Comparison of ENCODE assay signal across 8 mouse cellular contexts in genomic region chr6:115773966-115774413, GRCm38 (mm10). TPM values are rescaled to one million over a fixed set of nuclear protein-coding genes. Genes with fewer than 3 reads are reported as not detected.
DNase-seq lines count a peak whose midpoint lies in the region; ATAC-seq and TF ChIP-seq lines count a peak whose summit lies in the region.

No protein-coding gene starts in this region.

- H3K4me2 ChIP-seq in hindbrain, embryonic 14.5 days (replicated peaks) = peak overlapping the region; percentile 88
- peak overlapping the region; percentile 81 for H3K4me2 ChIP-seq in liver, embryonic 16.5 days (ENCODE audit: low read depth, low read length)

- no peak overlapping the region for H3K27ac ChIP-seq in cerebellum, adult 2 months (ENCODE audit: insufficient read depth, low read length)
- H3K27ac ChIP-seq in embryonic facial prominence, embryonic 10.5 days (replicated peaks) = peak overlapping the region; percentile 98
- H3K27ac ChIP-seq in hindbrain, embryonic 14.5 days = peak overlapping the region; percentile 57; the same call in 1 of the 2 replicates
- H3K27ac ChIP-seq in liver, embryonic 16.5 days (ENCODE audit: low read length) = no peak overlapping the region

- peak overlapping the region; percentile 60 for H3K9ac ChIP-seq in hindbrain, embryonic 14.5 days
- peak overlapping the region; percentile 25; the same call in 1 of the 2 replicates for H3K9ac ChIP-seq in liver, embryonic 16.5 days (ENCODE audit: low read depth, low read length)

- TF ChIP-seq CTCF in cerebellum, adult 2 months (IDR thresholded peaks at IDR 0.05; ENCODE audit: borderline replicate concordance, insufficient read depth, low read depth, low read length) = no peak

- peaks cover 22% of the 10 kb centered on the region for H3K36me3 ChIP-seq in embryonic facial prominence, embryonic 10.5 days (replicated peaks)
- H3K36me3 ChIP-seq in hindbrain, embryonic 14.5 days (replicated peaks; ENCODE audit: control insufficient read depth, insufficient read depth) = no peaks in the 10 kb centered on the region
- H3K36me3 ChIP-seq in liver, embryonic 16.5 days (ENCODE audit: control insufficient read depth, insufficient read depth) = no peaks in the 10 kb centered on the region

- H3K4me1 ChIP-seq in cerebellum, adult 2 months (ENCODE audit: control insufficient read depth, insufficient read depth, low read length) = peaks cover 13% of the 10 kb centered on the region; the same call in 1 of the 2 replicates
- H3K4me1 ChIP-seq in embryonic facial prominence, embryonic 10.5 days = peaks cover 31% of the 10 kb centered on the region
- H3K4me1 ChIP-seq in hindbrain, embryonic 14.5 days (replicated peaks; ENCODE audit: control insufficient read depth, insufficient read depth, low read length) = peaks cover 22% of the 10 kb centered on the region
- H3K4me1 ChIP-seq in liver, embryonic 16.5 days (ENCODE audit: control insufficient read depth, low read depth, low read length) = peaks cover 9% of the 10 kb centered on the region

- ATAC-seq in hindbrain, embryonic 14.5 days (ENCODE audit: low FRiP score) = peak; percentile 74
- peak; percentile 45 for ATAC-seq in liver, embryonic 16.5 days (ENCODE audit: low read depth)

- no peak for TF ChIP-seq POLR2A in cerebellum, adult 2 months (IDR thresholded peaks at IDR 0.05; ENCODE audit: borderline replicate concordance, insufficient read depth, low read length)

- H3K27me3 ChIP-seq in cerebellum, adult 2 months (ENCODE audit: control insufficient read depth, insufficient read depth, low read length) = no peaks in the 10 kb centered on the region
- no peaks in the 10 kb centered on the region for H3K27me3 ChIP-seq in embryonic facial prominence, embryonic 10.5 days (replicated peaks; ENCODE audit: low read depth, poor library complexity, severe bottlenecking)
- H3K27me3 ChIP-seq in hindbrain, embryonic 14.5 days (ENCODE audit: control insufficient read depth, insufficient read depth, low read length) = no peaks in the 10 kb centered on the region
- no peaks in the 10 kb centered on the region for H3K27me3 ChIP-seq in liver, embryonic 16.5 days (ENCODE audit: control insufficient read depth, insufficient read depth, low read depth, low read length)

- H3K4me3 ChIP-seq in cerebellum, adult 2 months (replicated peaks; ENCODE audit: insufficient read depth, low read depth, low read length) = peak overlapping the region; percentile 19
- H3K4me3 ChIP-seq in embryonic facial prominence, embryonic 10.5 days = peak overlapping the region; percentile 92
- peak overlapping the region; percentile 90 for H3K4me3 ChIP-seq in hindbrain, embryonic 14.5 days (replicated peaks; ENCODE audit: low read length)
- peak overlapping the region; percentile 67 for H3K4me3 ChIP-seq in liver, embryonic 16.5 days (ENCODE audit: low read depth, low read length)

- WGBS in cerebellum, adult 2 months = 6% methylated on average over 14 of the region's 14 CpGs
- 1% methylated on average over 14 of the region's 14 CpGs for WGBS in embryonic facial prominence, embryonic 10.5 days
- 2% methylated on average over 14 of the region's 14 CpGs for WGBS in hindbrain, embryonic 14.5 days
- WGBS in liver, embryonic 16.5 days (ENCODE audit: insufficient replicate concordance) = 1% methylated on average over 14 of the region's 14 CpGs

- DNase-seq in cerebellum, adult 2 months = peak; percentile 22 to 48
- DNase-seq in cerebellum, adult 8-10 months = no peak
- DNase-seq in ES-CJ7 (ENCODE audit: low read depth, low spot score) = peak; percentile 72
- DNase-seq in embryonic facial prominence, embryonic 10.5 days (ENCODE audit: low spot score) = peak; percentile 86
- DNase-seq in hindbrain, embryonic 14.5 days (ENCODE audit: low spot score) = peak; percentile 64
- peak; percentile 81 for DNase-seq in retina, postnatal 1 day
- DNase-seq in c-Kit-positive CD71-positive TER-119-positive erythroid progenitor cells, embryonic 14.5 days (ENCODE audit: low spot score) = no peak

- no peaks in the 10 kb centered on the region for H3K9me3 ChIP-seq in embryonic facial prominence, embryonic 10.5 days
- no peaks in the 10 kb centered on the region for H3K9me3 ChIP-seq in hindbrain, embryonic 14.5 days (ENCODE audit: control insufficient read depth, low read length)
- H3K9me3 ChIP-seq in liver, embryonic 16.5 days (replicated peaks; ENCODE audit: control insufficient read depth, low read length) = no peaks in the 10 kb centered on the region

RNA-seq across cellular contexts. Expression of gene Cand2, which starts 0.3 kb away (rescaled TPM):
- polyA plus RNA-seq in cerebellum, adult 2 months (2012; rRNA removed) = 5.1 and 6.7 TPM in 2 replicates
- polyA plus RNA-seq in embryonic facial prominence, embryonic 10.5 days (2016; fragmentation: Nextera tagmentation; extraction: Ambion mirVana) = 68.9 and 71.8 TPM in 2 replicates
- 10.6 and 11.1 TPM in 2 replicates for polyA plus RNA-seq in hindbrain, embryonic 14.5 days (2014; fragmentation: Nextera tagmentation; extraction: Ambion mirVana)
- polyA plus RNA-seq in liver, embryonic 16.5 days (2015; fragmentation: Nextera tagmentation; extraction: Ambion mirVana) = 2.5 and 2.8 TPM in 2 replicates

RNA-seq across cellular contexts. Expression of gene Tmem40, which starts 11.8 kb away (rescaled TPM):
- 2.7 and 3.5 TPM in 2 replicates for polyA plus RNA-seq in cerebellum, adult 2 months (2012; rRNA removed)
- 1.1 and 1.6 TPM in 2 replicates for polyA plus RNA-seq in embryonic facial prominence, embryonic 10.5 days (2016; fragmentation: Nextera tagmentation; extraction: Ambion mirVana)
- 1.4 and 1.8 TPM in 2 replicates for polyA plus RNA-seq in hindbrain, embryonic 14.5 days (2014; fragmentation: Nextera tagmentation; extraction: Ambion mirVana)
- 28.8 and 29.0 TPM in 2 replicates for polyA plus RNA-seq in liver, embryonic 16.5 days (2015; fragmentation: Nextera tagmentation; extraction: Ambion mirVana)

RNA-seq across cellular contexts. Expression of gene Rpl32, which starts 34.6 kb away (rescaled TPM):
- polyA plus RNA-seq in cerebellum, adult 2 months (2012; rRNA removed) = 680 and 720 TPM in 2 replicates
- 1,826 and 1,867 TPM in 2 replicates for polyA plus RNA-seq in embryonic facial prominence, embryonic 10.5 days (2016; fragmentation: Nextera tagmentation; extraction: Ambion mirVana)
- 1,053 and 1,238 TPM in 2 replicates for polyA plus RNA-seq in hindbrain, embryonic 14.5 days (2014; fragmentation: Nextera tagmentation; extraction: Ambion mirVana)
- polyA plus RNA-seq in liver, embryonic 16.5 days (2015; fragmentation: Nextera tagmentation; extraction: Ambion mirVana) = 967 and 1,136 TPM in 2 replicates

Comparison
In these comparisons a context has a peak if more than half of its experiments do, and no peak if none do; other contexts are left out.
1. DNase-seq: peak in cerebellum, adult 2 months (2 of 2), ES-CJ7 (single experiment), embryonic facial prominence, embryonic 10.5 days (single experiment), hindbrain, embryonic 14.5 days (single experiment) and retina, postnatal 1 day (single experiment); none in cerebellum, adult 8-10 months (single experiment) and c-Kit-positive CD71-positive TER-119-positive erythroid progenitor cells, embryonic 14.5 days (single experiment).
2. H3K27ac ChIP-seq: peak in embryonic facial prominence, embryonic 10.5 days (single experiment) and hindbrain, embryonic 14.5 days (single experiment); none in cerebellum, adult 2 months (single experiment) and liver, embryonic 16.5 days (single experiment).
3. H3K4me3 ChIP-seq: peak in every context shown above with its lines; median percentile 92 in embryonic facial prominence, embryonic 10.5 days; 90 in hindbrain, embryonic 14.5 days; 67 in liver, embryonic 16.5 days; 19 in cerebellum, adult 2 months.